In the genomic region with DNA sequence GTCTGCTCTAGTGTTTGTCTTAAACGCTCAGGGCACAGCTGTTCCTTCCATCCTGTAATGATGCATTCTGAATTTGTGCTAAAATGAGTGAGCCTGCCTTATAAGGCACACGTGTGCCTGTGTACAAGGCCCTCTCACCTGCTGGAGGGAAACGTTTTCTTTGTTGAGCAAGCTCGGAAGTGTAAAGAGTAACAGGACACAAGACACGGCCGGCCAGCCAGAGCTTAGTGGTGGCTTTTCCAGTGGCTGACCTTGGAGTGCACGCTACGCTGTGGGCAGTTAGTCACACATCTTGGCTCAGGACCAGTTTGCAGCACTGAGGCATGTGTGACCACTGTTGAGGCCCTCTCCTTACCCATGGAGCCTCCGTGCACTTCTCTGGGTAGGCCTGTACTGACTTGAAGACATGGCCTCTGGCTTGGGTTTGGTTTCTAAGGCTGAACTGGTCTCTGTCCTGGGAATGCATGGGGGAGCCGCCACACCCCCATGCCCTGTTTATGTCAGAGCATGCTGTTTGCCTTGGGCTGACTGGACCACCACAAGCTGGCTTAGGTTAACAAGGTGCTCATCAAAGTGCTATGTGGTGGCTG, we compare ENCODE assay signal across 10 mouse cellular contexts. TPM values are rescaled to one million over a fixed set of nuclear protein-coding genes. Genes with fewer than 3 reads are reported as not detected.
DNase-seq lines count a peak whose midpoint lies in the region; ATAC-seq and TF ChIP-seq lines count a peak whose summit lies in the region.
"Had no signal": no experiment of that assay in that cellular context is flagged by ENCODE, and none has a peak within 500 bp of the region (broad histone marks: within the 10 kb centered on the region; RNA-seq: fewer than 3 reads in every experiment).

No protein-coding gene starts in this region.

- no peak overlapping the region for H3K4me3 ChIP-seq in heart, embryonic 11.5 days (ENCODE audit: low read depth, low read length)
- no peak overlapping the region for H3K4me3 ChIP-seq in thymus, adult 2 months (ENCODE audit: control insufficient read depth, insufficient read depth, low read length)
- H3K4me3 ChIP-seq: liver, embryonic 15.5 days had no signal

- WGBS in heart, embryonic 11.5 days (ENCODE audit: insufficient replicate concordance), result 90% methylated on average over 10 of the region's 10 CpGs
- WGBS in thymus, adult 2 months, result 95% methylated on average over 10 of the region's 10 CpGs

- H3K27me3 ChIP-seq in heart, embryonic 11.5 days (ENCODE audit: control insufficient read depth, insufficient read depth, low read length), result no peaks in the 10 kb centered on the region
- no peaks in the 10 kb centered on the region for H3K27me3 ChIP-seq in thymus, adult 2 months (ENCODE audit: control insufficient read depth, insufficient read depth, low read length)
- H3K27me3 ChIP-seq: CH12.LX; liver, embryonic 15.5 days had no signal

- TF ChIP-seq CTCF in thymus, adult 2 months (IDR thresholded peaks at IDR 0.05; ENCODE audit: borderline replicate concordance, control insufficient read depth, extremely low read depth, insufficient read depth, low read length, poor library complexity), result no peak

- H3K4me1 ChIP-seq in heart, embryonic 11.5 days (ENCODE audit: control insufficient read depth, insufficient read depth, low read length), result peaks cover 12% of the 10 kb centered on the region
- H3K4me1 ChIP-seq in thymus, adult 2 months (replicated peaks; ENCODE audit: control insufficient read depth, insufficient read depth, low read length), result peaks cover 5% of the 10 kb centered on the region; the same call in 1 of the 2 replicates

- no peak for ATAC-seq in heart, embryonic 11.5 days (replicated peaks; ENCODE audit: insufficient number of reproducible peaks, low FRiP score, low TSS enrichment)

- no peak overlapping the region for H3K4me2 ChIP-seq in heart, embryonic 11.5 days
- H3K4me2 ChIP-seq: liver, embryonic 15.5 days had no signal

- DNase-seq in heart, adult 18-20 months, result peak; percentile 36 to 46
- peak; percentile 97 for DNase-seq in 416B (ENCODE audit: low read depth)
- DNase-seq in heart, adult 8-10 months (ENCODE audit: low spot score), result peak; percentile 34
- peak; percentile 70 for DNase-seq in kidney, postnatal 14 days
- no peak for DNase-seq in thymus, adult 2 months
- no peak for DNase-seq in embryo, embryonic 10.5 days (ENCODE audit: low spot score)
- no peak for DNase-seq in cerebellum, postnatal 4 days (ENCODE audit: low spot score in 2 of 2)

- no peaks in the 10 kb centered on the region for H3K36me3 ChIP-seq in heart, embryonic 11.5 days (ENCODE audit: control insufficient read depth, insufficient read depth, low read length)
- H3K36me3 ChIP-seq in thymus, adult 2 months (ENCODE audit: control insufficient read depth, insufficient read depth, low read length), result peaks cover 9% of the 10 kb centered on the region; the same call in 1 of the 2 replicates

- H3K9ac ChIP-seq in heart, embryonic 11.5 days (ENCODE audit: low read depth, low read length), result no peak overlapping the region
- H3K9ac ChIP-seq: liver, embryonic 15.5 days had no signal

- no peaks in the 10 kb centered on the region for H3K9me3 ChIP-seq in heart, embryonic 11.5 days (replicated peaks; ENCODE audit: control insufficient read depth, low read length)
- H3K9me3 ChIP-seq: liver, embryonic 15.5 days had no signal

- no peak overlapping the region for H3K27ac ChIP-seq in heart, embryonic 11.5 days (ENCODE audit: low read depth, low read length)
- H3K27ac ChIP-seq in thymus, adult 2 months (ENCODE audit: control insufficient read depth, insufficient read depth, low read length), result no peak overlapping the region
- H3K27ac ChIP-seq: liver, embryonic 15.5 days had no signal

- no peak for TF ChIP-seq POLR2A in thymus, adult 2 months (IDR thresholded peaks at IDR 0.05; ENCODE audit: control insufficient read depth, extremely low read depth, insufficient read depth, low read length, poor library complexity)

RNA-seq across cellular contexts. Expression of gene Mok, which starts 42.8 kb away (rescaled TPM):
- total RNA-seq in heart, adult 18-20 months (2021), result 1 to 10 TPM in 1 of 2 experiments, under 1 TPM in 1; 0.80 to 1.4 TPM
- polyA plus RNA-seq in heart, embryonic 11.5 days (2014; fragmentation: Nextera tagmentation; extraction: Ambion mirVana), result 3.0 and 3.8 TPM in 2 replicates
- under 1 TPM; 0.50 to 0.80 (median 0.70) TPM for total RNA-seq in heart, adult 8-10 months (2022)
- polyA plus RNA-seq in thymus, adult 2 months (2012; rRNA removed), result 0.65 and 1.4 TPM in 2 replicates

RNA-seq across cellular contexts. Expression of gene Zfp839, which starts 52.1 kb away (rescaled TPM):
- total RNA-seq in heart, adult 18-20 months (2021), result 10 to 100 TPM; 10.3 to 11.4 TPM
- 3.1 and 3.2 TPM in 2 replicates for polyA plus RNA-seq in heart, embryonic 11.5 days (2014; fragmentation: Nextera tagmentation; extraction: Ambion mirVana)
- total RNA-seq in heart, adult 8-10 months (2022), result 10 to 100 TPM; 10.5 to 12.1 (median 11.1) TPM
- 4.2 and 5.5 TPM in 2 replicates for polyA plus RNA-seq in thymus, adult 2 months (2012; rRNA removed)

Comparison
In these comparisons a context has a peak if more than half of its experiments do, and no peak if none do; other contexts are left out.
1. DNase-seq: peak in heart, adult 18-20 months (2 of 2), 416B (single experiment), heart, adult 8-10 months (single experiment) and kidney, postnatal 14 days (single experiment); none in thymus, adult 2 months (single experiment), embryo, embryonic 10.5 days (single experiment) and cerebellum, postnatal 4 days (0 of 2).